Mouse (Mus musculus) liver, embryonic 13.5 days (tissue): Measurements from ENCODE around the gene Gm28051. TPM values are rescaled to one million over a fixed set of nuclear protein-coding genes. Genes with fewer than 3 reads are reported as not detected.

ENCODE experiments used
- microRNA counts: library from miRNA; unstranded; fragments of <30 nt; microRNA quantifications from one replicate; lab custom pipeline; 2016
- microRNA-seq: library from miRNA; unstranded; fragments of <30 nt; microRNA quantifications from one replicate; pipeline ENCODE4, GENCODE M21; 2016
- polyA plus RNA-seq: library from polyadenylated mRNA; unstranded; fragments of >200 nt; fragmentation: Nextera tagmentation; extraction: Ambion mirVana; gene quantifications from 2 replicates; pipeline ENCODE4 v1.2.1, GENCODE M21; 2015

The Gm28051 gene
- polyA plus RNA-seq, 1 experiment from 2014 or later: not detected

MicroRNA genes within 50 kb of the gene (microRNA counts, 519-probe panel; counts per million panel counts)
- microRNA mmu-miR-1936 (lab: Ali Mortazavi, UCI): 114 counts per million

Small RNAs within 50 kb of the gene (microRNA-seq; reads per million reads assigned to microRNA genes)
- gene Mir1936: not detected

Other genes starting within 250 kb of the Gm28051 start
- gene Chga, start 202.8 kb downstream of the Gm28051 start, polyA plus RNA-seq: 1.3 and 1.7 TPM in 2 replicates
- gene Itpk1, start 52.8 kb downstream of the Gm28051 start, polyA plus RNA-seq: 3.0 and 3.3 TPM in 2 replicates
- gene Moap1, start 14.1 kb downstream of the Gm28051 start, polyA plus RNA-seq: 8.4 and 9.0 TPM in 2 replicates
- 8.8 and 9.2 TPM in 2 replicates for gene Tmem251, start 14.0 kb downstream of the Gm28051 start, polyA plus RNA-seq
- 16.6 and 20.1 TPM in 2 replicates for gene Gon7, start within 50 bp of the Gm28051 start, polyA plus RNA-seq
- 24.7 and 29.0 TPM in 2 replicates for gene Ubr7, start 202 bp upstream of the Gm28051 start, polyA plus RNA-seq
- gene Gm20604, start 907 bp upstream of the Gm28051 start, polyA plus RNA-seq: 11.0 and 11.3 TPM in 2 replicates
- 4.0 and 4.7 TPM in 2 replicates for gene Btbd7, start 120.7 kb upstream of the Gm28051 start, polyA plus RNA-seq
- gene Cox8c, start 141.6 kb upstream of the Gm28051 start, polyA plus RNA-seq: not detected in 2 replicates
- gene Unc79, start 191.1 kb upstream of the Gm28051 start, polyA plus RNA-seq: 0.08 and 0.13 TPM in 2 replicates